Mouse (Mus musculus): Measurements from ENCODE around the gene Galnt7. TPM values are rescaled to one million over a fixed set of nuclear protein-coding genes. Genes with fewer than 3 reads are reported as not detected.
"Not testable (repeated sequence)": the region's sequence is repeated elsewhere in the genome, so short reads cannot be mapped to it uniquely, and the experiment has no call there.

Gene Galnt7
- total RNA-seq, 2 experiments from 2014 or later = 7.5 to 9.8 TPM

DNA sequence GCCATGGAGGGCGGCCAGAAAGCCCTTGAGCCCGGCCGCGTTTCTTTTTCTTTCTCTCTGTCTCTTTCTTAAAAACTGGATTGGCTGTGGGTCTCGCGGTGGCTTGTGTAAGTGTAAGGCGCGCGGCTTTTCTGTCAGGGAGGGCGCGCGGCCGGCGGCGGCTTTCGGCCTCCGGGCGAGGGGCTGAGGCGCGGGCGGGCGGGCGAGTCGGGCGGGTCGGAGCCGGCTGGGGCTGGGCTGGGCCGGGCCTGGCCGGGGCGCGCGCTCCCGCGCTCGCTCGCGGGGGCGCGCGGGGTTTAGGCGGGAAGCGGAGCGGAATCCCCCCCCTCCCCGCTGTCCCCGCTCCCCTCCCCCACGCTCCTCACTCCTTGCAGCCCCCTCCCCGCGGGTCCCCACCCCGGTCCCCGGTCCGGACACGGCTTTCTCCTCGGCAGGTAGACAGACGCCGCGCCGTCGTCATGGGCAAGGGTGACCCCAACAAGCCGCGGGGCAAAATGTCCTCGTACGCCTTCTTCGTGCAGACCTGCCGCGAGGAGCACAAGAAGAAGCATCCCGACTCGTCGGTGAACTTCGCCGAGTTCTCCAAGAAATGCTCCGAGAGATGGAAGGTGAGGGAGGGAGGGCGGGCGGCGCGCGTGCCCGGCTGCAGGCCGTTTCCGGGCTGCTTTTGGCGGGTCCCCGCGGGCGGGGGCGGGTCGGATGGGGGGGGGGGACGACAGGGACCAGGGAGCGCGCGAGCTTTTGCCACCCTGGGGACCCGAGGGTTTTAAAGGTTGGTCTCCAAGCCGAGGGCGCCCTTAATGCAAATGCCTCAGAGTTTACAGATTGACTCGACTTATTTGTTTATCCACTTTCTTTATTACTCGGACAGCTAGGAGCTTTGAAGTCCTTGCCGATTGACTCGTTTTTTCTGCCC lies 140.4 kb downstream of the Galnt7 start:
- intact Hi-C loops (cut with DNase I) = no loop called here
- DNase-seq (ENCODE audit: low spot score in 2 of 2) = no peak

DNA sequence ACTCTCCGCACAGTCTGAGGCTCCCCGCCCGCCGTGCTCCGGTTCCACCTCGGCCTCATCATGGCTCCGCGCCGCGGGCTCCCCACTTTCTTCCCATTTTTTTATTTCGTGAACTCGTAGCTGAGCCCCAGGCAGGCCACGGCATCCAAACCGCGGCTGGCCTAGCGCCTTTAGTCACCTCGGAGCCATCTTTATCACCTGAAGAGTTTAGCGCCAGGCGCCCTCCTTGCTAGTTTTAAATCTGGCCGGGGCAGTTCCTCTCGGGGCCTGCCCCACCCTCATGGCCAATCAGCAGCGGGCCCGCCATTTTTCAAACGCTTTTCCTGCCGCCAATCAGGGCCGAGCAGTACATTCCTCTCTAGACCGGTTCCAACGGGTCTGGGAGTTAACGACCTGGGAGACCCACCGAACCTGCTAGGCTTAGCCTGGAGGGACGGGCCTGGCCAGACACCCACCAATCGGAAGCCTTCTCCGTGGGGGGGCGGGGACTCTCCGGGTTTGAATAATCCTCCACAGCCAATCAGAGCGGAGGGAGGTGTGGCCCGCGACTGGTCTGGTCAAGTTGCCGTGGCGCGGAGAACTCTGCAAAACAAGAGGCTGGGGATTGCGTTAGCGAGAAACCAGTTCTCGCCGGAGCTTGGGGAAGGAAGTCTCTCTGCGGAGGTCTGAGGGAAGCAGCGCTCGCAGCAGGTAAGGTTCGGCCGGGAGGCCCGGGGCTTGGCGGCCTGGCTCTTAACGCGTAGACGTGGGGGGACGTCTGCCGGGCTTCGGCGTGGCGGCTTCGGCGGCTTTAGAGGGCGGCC lies 141.3 kb downstream of the Galnt7 start, which contains the start of gene Hmgb2:
Gene Hmgb2, plus strand, starts transcription at position 592 of the 803 bp plus-strand sequence.
- intact Hi-C loops (cut with DNase I) = loop anchor here (2.0 kb wide), 1 partner anchor 23 kb away; no protein-coding TSS in a partner anchor
- peak; percentile 98 to 99 for DNase-seq (ENCODE audit: low spot score in 2 of 2)

DNA sequence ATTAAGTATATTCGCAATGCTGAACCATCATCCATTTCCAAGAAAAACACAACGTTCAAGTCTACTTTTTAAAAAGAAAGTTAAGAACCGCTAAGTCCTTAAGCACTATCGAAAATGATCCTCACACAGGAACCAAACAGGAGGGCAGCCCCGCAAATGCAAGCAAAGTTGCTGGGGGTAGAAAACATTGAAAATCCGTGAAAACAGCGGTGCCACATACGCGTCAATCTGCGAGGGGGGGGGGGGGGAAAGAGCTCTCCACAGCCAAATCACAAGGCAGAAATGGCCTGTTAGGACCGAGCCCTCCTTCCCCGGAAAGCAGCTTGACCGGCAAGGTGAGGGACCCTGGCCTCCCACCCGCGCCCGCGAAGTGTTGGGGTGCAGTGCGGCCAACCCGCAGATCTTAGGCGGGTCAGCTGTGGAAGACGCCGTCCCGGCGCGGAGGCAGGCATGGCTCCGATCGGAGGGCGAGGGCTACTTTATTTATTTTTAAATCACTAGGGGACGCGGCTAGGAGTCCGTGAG lies 142.0 kb downstream of the Galnt7 start:
- DNase-seq (ENCODE audit: low spot score in 2 of 2) = no peak
- intact Hi-C loops (cut with DNase I) = loop anchor here (2.0 kb wide), 1 partner anchor 22 kb away; no protein-coding TSS in a partner anchor

DNA sequence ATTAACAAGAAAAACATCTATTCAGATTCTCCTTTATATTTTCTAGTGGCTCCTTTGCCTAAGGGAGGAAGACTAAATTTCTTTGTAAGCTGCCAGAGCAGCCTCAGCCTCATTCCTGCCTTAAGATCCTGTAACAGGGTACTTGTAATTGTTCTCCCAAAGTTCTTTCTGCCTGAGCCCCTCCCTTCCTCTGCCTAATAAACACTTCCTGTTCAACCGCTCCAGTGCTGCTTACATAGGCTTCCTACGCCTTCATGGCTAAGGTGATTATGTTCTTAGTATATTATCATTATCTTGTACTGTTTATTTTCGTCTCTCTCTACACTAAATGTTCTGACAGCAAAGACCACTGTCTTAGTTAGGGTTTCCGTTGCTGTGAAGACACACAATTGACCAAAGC lies 144.2 kb downstream of the Galnt7 start:
- intact Hi-C loops (cut with DNase I) = no loop called here
- no peak for DNase-seq (ENCODE audit: low spot score in 2 of 2)

DNA sequence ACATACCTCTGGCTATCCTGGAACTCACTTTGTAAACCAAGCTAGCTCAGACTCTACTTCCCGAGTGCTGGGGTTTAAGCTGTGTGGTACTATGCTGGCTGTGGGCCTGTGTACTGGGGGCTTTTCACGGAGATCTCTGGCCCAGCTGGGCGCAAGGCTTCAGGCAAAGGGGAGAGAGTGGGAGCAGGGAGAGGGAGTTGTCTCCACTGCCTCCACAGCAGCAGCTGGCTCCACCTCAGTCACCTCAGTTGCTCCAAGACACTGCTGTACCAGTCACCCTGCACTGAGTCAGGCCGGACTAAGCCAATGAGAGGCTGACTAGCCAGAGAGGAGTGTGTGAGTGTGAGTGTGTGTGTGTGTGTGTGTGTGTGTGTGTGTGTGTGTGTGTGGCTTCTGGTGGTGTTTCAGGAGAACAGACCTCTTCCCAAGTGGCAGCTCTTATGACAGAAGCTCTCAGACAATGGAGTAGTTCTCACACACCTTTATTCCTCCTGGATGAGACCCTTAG lies 145.2 kb downstream of the Galnt7 start:
- intact Hi-C loops (cut with DNase I) = no loop called here
- no peak for DNase-seq (ENCODE audit: low spot score in 2 of 2)

DNA sequence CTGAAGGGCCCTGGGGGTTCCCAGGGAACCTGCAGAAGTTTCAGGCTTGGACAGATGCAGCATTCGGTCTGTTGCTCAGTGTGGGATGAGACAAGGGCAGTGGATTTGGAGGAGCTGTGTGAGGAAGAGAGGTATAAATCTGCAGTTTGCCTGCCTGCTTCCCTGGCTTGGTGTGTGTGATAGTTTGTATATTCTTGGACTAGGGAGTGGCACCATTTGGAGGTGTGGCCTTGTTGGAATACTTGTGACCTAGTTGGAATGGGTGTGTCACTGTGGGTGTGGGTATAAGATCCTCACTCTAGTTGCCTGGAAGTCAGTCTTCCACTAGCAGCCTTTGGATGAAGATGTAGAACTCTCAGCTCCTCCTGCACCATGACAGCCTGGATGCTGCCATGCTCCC lies 147.3 kb downstream of the Galnt7 start:
- intact Hi-C loops (cut with DNase I); DNase-seq (ENCODE audit: low spot score in 2 of 2): not testable (repeated sequence)

DNA sequence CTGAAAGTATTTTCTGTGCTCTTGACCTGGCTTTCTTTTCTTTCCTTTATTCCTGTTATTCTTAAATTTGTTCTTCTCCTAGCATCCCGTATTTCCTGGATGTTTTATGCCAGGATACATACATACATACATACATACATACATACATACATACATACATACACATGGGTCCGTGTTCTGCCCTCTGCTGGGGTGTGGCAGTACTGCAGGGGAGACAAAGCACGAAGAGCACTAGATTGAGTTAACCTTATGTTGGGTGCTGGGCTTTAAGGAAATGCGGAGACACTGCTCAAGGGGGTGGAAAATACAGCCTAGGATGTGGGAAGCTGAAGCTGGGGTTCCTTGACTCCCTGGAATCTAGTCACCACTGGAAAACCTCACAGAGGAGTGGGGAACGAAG lies 149.2 kb downstream of the Galnt7 start:
- intact Hi-C loops (cut with DNase I) = loop anchor here (2.0 kb wide), 1 partner anchor 75 kb away; no protein-coding TSS in a partner anchor
- DNase-seq (ENCODE audit: low spot score in 2 of 2) = peak; percentile 25 to 28

DNA sequence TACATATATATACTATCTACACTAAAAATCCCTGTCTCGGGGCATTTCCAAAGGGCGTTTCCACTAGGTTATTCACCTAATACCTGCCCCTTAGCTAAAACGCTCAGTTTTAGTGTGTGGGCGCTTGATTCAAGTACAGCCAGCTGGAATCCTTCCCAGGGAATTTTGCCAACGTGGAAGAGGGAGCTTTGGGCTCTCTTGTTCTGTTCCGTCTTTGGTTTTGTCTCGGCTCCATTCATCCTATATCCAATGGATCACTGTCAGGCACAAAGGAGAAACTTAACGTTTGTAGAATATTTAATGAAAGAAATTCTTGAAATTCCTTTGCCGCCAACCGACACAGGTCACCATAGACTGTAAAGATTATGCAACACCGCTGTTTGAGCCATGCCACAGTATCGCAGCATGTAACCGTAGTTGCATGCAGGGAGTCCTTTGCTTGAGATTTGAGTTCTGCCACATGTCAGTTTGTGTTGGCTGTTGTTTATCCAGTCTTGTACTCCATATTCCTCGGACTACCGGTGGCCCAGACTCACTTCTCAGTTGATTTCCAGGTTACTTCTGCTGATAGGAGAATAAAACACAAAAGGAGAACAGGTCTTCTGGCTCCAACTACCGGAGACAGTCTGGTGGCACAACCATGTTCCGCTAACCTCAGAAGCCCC lies 153.9 kb downstream of the Galnt7 start:
- DNase-seq (ENCODE audit: low spot score in 2 of 2) = peak; percentile 19 to 32
- intact Hi-C loops (cut with DNase I) = no loop called here

DNA sequence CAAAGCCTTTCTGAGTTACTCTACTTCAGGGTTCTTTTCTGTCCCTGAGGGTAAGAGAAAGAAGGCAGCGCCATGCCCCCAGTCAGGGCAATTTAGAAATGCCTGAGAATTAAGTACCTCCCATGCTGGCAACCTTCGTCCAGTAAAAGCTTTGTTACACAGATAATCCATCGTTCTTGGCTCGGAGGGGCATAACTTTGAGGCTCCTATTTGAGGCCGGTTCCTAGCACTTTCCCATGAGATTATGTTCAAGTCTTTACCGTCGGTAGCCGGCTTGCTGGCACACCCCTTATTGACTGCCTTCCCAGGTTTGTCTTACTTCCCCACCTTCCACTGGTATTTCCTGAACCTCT lies 154.4 kb downstream of the Galnt7 start:
- no peak for DNase-seq (ENCODE audit: low spot score in 2 of 2)
- intact Hi-C loops (cut with DNase I) = no loop called here

DNA sequence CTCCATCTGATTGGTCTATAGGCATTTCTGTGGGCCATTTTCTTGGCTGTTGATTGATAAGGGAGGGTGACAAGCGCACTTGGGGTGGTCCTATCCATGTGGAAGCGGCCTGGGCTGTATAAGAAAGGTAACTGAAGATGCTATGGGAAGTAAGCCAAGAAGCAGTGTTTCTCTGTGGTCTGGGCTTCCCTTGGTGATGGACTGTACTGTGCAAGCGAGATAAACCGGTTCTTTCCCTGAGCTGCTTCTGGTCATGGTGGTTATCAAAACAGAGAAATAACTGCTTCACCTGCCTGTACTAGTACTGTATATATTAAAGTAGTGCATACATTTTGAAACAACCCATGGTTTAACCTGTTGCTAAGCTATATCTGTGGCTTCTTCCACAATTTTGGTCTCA lies 161.0 kb downstream of the Galnt7 start:
- DNase-seq (ENCODE audit: low spot score in 2 of 2) = no peak
- intact Hi-C loops (cut with DNase I) = no loop called here

DNA sequence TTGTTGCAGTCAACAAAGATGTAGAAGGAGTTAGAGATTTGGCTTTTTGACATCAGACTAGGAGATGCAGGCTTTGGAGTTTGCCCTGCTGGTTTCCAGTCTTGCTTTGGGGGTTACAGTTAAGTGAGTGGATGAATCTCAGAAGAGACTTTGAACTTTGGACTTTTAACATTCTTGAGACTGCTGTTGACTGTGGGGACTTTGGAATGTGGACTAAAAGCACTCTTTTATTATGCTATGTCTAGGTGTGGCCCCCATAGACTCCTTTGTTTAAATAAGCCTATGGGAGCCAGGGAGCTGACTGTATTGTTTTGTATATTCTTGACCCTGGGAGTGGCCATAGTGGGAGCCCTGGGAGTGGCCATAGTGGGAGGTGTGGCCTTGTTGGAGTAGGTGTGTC lies 162.9 kb downstream of the Galnt7 start:
- no peak for DNase-seq (ENCODE audit: low spot score in 2 of 2)
- intact Hi-C loops (cut with DNase I) = loop anchor here (2.0 to 5.0 kb wide), 2 partner anchors 21 to 53 kb away; partner anchors contain the start of gene Hmgb2

DNA sequence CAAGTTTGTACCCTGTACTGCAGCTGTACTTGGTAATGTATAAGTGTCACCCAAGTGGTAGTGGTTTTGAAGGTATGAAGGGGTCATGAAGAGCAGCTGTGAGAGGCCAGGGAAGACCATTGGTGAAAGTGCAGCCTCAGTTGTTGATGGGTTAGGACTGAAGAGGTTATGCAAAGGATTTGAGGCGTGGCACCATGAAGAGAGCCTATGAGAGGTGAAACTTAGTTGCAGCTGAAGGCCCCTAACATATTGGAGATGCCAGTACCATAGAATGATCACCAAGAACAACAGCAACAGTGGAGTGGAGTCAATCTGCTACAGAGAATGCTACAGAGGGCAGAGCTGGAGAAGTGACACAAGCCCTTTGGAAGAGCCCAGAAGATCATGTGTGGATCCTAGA lies 163.5 kb downstream of the Galnt7 start:
- intact Hi-C loops (cut with DNase I) = loop anchor here (2.0 to 5.0 kb wide), 2 partner anchors 21 to 52 kb away; partner anchors contain the start of gene Hmgb2
- no peak for DNase-seq (ENCODE audit: low spot score in 2 of 2)

DNA sequence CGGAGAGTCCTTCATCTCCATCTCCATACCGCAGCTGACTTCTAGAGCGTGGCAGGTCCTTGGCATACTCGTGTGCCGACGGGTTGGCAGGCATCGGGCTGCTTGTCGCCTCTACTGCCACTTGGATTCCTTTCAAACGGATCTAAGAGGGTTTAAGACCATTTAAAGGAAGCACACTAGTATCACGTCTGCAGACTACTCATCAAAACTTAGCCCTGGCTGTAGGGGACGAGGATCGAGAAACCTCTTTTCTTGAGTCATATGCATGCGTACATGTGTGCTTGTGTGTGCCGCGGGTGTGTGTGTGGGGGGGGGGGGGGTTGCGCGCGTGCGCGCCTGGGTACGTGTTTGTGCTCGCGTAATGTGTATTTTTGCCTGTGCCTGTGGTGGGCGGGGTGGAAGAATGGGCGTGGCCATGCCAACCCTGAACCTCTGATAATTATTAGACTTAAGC lies 164.5 kb downstream of the Galnt7 start:
- peak; percentile 35 to 49 for DNase-seq (ENCODE audit: low spot score in 2 of 2)
- intact Hi-C loops (cut with DNase I) = loop anchor here (2.0 to 5.0 kb wide), 2 partner anchors 22 to 51 kb away; partner anchors contain the start of gene Hmgb2

DNA sequence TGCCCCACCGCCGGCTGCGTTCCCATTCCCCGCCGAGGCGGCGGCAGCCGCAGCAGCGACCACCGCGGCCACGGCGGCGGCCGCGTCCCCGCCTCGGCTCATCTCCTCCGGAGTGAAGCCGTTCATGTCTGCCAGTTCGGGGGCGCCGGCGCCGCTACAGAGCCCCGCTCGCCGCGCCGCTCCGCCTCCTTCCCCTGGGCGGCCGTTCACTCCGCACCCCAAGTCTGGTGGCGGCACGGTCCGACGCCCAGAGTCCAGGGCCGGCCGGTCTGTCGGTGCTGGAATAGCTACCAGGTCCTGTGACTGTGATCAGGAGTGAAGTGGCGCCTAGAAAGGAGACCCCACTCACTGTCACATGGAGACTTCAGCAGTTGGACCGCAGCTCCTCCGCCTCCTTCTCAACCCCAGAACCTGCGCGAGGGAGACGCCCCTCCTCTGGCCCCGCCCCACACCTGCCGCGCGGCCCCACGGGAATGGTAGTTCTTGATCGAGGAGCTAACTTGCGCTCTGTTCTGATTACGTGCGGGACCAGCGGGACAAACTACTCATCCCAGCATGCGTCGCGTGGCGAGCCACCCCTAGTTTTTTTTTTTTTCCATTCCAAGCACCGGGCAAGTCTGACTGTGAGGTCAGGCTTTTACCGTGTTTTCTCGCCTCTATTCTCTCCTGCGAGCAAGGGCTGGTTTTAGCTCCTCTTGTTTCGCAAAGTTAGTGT lies 165.2 kb downstream of the Galnt7 start, which contains the start of gene Sap30:
Gene Sap30, minus strand, starts transcription at position 420 of the 715 bp plus-strand sequence.
- intact Hi-C loops (cut with DNase I) = loop anchor here (2.0 to 5.0 kb wide), 2 partner anchors 23 to 50 kb away; partner anchors contain the start of gene Hmgb2
- DNase-seq (ENCODE audit: low spot score in 2 of 2) = peak; percentile 98

DNA sequence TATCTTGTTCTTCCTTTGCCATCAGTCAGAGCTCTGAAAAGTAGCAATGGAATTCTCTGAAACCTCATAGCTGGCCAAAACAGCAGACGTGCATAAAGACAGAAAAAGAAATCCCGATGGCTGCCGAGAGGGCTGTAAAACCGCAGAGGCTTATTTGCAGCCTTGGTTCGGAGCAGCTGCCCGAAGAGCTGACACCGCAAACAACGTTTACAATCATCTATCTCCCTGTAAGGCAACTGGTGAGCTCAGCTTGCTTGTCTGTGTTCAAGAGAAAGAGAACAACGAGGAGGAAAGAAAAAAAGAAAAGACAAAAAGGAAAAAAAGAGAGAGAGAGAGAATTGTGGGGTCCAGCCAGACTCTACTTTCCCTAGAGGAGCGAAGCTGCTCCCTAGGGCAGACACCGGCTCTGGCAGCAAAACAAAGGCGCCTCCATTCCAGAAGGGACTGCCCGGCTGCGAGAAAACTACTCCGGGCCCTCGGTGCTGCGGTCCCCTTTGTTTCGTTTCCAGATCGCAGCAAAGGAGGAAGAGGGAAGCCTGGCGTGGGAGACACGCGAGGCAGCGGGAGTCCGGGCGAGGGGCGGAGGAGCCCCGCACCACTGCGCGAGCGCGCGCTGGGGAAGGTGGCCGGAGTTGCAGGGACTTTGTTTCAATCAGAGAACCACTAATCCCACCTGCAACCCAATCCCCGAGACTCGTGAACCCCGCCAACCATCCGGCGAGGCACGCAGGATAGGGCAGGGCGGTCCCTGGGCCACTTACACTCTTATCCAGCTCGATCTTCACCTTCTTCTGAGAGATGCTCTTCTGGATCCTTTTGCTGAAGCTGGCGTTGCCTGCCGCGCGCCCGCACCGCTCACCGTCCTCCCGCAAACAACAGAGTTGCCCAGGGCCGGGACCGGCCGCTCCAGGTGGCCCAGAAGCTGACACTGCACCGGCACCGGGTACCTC lies 166.1 kb downstream of the Galnt7 start:
- intact Hi-C loops (cut with DNase I) = loop anchor here (5.0 kb wide), 1 partner anchor 49 kb away; no protein-coding TSS in a partner anchor
- DNase-seq (ENCODE audit: low spot score in 2 of 2) = peak; percentile 62 to 72

DNA sequence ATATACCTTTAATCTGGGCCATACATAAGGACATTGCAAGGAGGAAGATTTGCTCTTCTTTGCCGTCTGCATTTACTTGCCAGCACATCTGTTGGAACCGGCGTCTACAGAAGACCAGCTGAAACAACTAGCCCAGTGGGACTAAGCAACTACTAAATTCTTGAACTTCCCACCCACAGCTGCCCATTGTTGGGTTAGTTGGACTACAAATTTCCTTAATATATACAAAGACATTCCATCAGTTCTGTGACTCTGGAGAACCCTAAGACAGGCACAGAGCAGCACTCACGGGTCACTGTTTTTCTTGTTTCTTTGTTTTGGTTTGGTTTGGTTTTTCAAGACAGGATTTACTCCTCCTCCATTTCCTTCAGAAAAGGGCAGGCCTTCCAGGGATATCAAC lies 172.2 kb downstream of the Galnt7 start:
- no peak for DNase-seq (ENCODE audit: low spot score in 2 of 2)
- intact Hi-C loops (cut with DNase I) = no loop called here

DNA sequence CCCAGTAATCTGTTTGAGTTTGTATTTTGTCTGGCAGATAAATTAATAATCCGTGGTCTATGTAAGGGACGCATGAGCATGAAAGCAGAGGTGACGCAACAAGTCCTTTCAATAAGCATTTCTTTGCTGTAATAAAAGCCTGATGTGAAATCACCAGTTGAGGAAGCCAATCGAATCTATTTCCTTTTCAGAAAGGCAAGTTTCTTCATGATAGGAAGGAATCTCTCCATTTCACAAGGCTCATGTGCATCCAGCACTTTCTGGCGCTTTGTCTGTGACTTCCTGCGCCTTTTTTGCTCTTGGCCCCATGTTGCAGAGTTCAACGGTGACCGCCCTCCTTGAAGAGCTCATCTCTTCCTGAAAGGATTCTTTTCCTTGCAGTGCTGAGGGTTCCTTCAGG lies 173.1 kb downstream of the Galnt7 start:
- intact Hi-C loops (cut with DNase I) = no loop called here
- DNase-seq (ENCODE audit: low spot score in 2 of 2) = no peak

Data from left cerebral cortex, postnatal 36 days (tissue).